Mouse (Mus musculus): ENCODE measurements at regions not wholly inside any gene's neighbourhood (a gene's known extent, or its start where the extent isn't known, plus 50 kb on each side); places are given as distances from the start of the nearest gene placed in this dataset.

- no peak for DNase-seq (ENCODE audit: low read depth in 3 of 3, low spot score in 3 of 3)
- no peak for ATAC-seq (ENCODE audit: insufficient read depth)
- Histone ChIP-seq H3K9ac (replicated peaks) (no peak overlapping the region), H3K27ac (no peak overlapping the region), H3K27me3 (ENCODE audit: control insufficient read depth, insufficient read depth, low read length) (no peaks in the 10 kb centered on the region), H3K4me2 (ENCODE audit: low read depth) (no peak overlapping the region), H3K36me3 (replicated peaks; ENCODE audit: control insufficient read depth, insufficient read depth, low read depth) (no peaks in the 10 kb centered on the region), H3K9me3 (ENCODE audit: control insufficient read depth, low read length) (no peaks in the 10 kb centered on the region), H3K4me3 (ENCODE audit: insufficient read depth in 1 of 2, low read depth in 2 of 2, low read length in 2 of 2) (no peak overlapping the region), H3K4me1 (replicated peaks; ENCODE audit: control insufficient read depth in 2 of 2, insufficient read depth in 2 of 2, low read length in 1 of 2) (no peaks in the 10 kb centered on the region)
- WGBS (ENCODE audit: insufficient replicate concordance), result 53% methylated on average over 3 of the region's 3 CpGs
- TF ChIP-seq EP300 (IDR thresholded peaks at IDR 0.05; ENCODE audit: low read depth), result no peak
- no peak for TF ChIP-seq CTCF (IDR thresholded peaks at IDR 0.05; ENCODE audit: low read depth)
Observed at GRCm38 (mm10) chr2:137566619-137567018, 450.2 kb upstream of the Jag1 start.

GRCm38 (mm10) chr2:137564064-137564624 is 447.7 kb upstream of the Jag1 start:
- Histone ChIP-seq H3K27me3 (ENCODE audit: control insufficient read depth, insufficient read depth, low read length) (no peaks in the 10 kb centered on the region), H3K27ac (no peak overlapping the region), H3K9ac (replicated peaks) (no peak overlapping the region), H3K4me1 (replicated peaks; ENCODE audit: control insufficient read depth in 2 of 2, insufficient read depth in 2 of 2, low read length in 1 of 2) (no peaks in the 10 kb centered on the region), H3K4me2 (ENCODE audit: low read depth) (no peak overlapping the region), H3K36me3 (replicated peaks; ENCODE audit: control insufficient read depth, insufficient read depth, low read depth) (no peaks in the 10 kb centered on the region), H3K4me3 (ENCODE audit: insufficient read depth in 1 of 2, low read depth in 2 of 2, low read length in 2 of 2) (no peak overlapping the region), H3K9me3 (ENCODE audit: control insufficient read depth, low read length) (no peaks in the 10 kb centered on the region)
- no peak for DNase-seq (ENCODE audit: low read depth in 3 of 3, low spot score in 3 of 3)
- WGBS (ENCODE audit: insufficient replicate concordance), result 74% methylated on average over 5 of the region's 5 CpGs
- TF ChIP-seq EP300 (IDR thresholded peaks at IDR 0.05; ENCODE audit: low read depth) (no peak), CTCF (IDR thresholded peaks at IDR 0.05; ENCODE audit: low read depth) (no peak)
- no peak for ATAC-seq (ENCODE audit: insufficient read depth)

- H3K9me3 ChIP-seq (ENCODE audit: control insufficient read depth, low read length), result no peaks in the 10 kb centered on the region
- H3K9ac ChIP-seq (replicated peaks), result no peak overlapping the region
- H3K4me2 ChIP-seq (ENCODE audit: low read depth), result no peak overlapping the region
- no peaks in the 10 kb centered on the region for H3K4me1 ChIP-seq (replicated peaks; ENCODE audit: control insufficient read depth in 2 of 2, insufficient read depth in 2 of 2, low read length in 1 of 2)
- ATAC-seq (ENCODE audit: insufficient read depth) (no peak), DNase-seq (ENCODE audit: low read depth in 3 of 3, low spot score in 3 of 3) (no peak)
- no peak overlapping the region for H3K4me3 ChIP-seq (ENCODE audit: insufficient read depth in 1 of 2, low read depth in 2 of 2, low read length in 2 of 2)
- H3K36me3 ChIP-seq (replicated peaks; ENCODE audit: control insufficient read depth, insufficient read depth, low read depth), result no peaks in the 10 kb centered on the region
- TF ChIP-seq CTCF (IDR thresholded peaks at IDR 0.05; ENCODE audit: low read depth), result no peak
- TF ChIP-seq EP300 (IDR thresholded peaks at IDR 0.05; ENCODE audit: low read depth), result no peak
- 38% methylated on average over 4 of the region's 4 CpGs for WGBS (ENCODE audit: insufficient replicate concordance)
- H3K27ac ChIP-seq, result no peak overlapping the region
- no peaks in the 10 kb centered on the region for H3K27me3 ChIP-seq (ENCODE audit: control insufficient read depth, insufficient read depth, low read length)
Observed at GRCm38 (mm10) chr2:137560366-137560765, 443.9 kb upstream of the Jag1 start.

GRCm38 (mm10) chr2:137553871-137554270 is 437.4 kb upstream of the Jag1 start:
- Histone ChIP-seq H3K27ac (no peak overlapping the region), H3K9me3 (ENCODE audit: control insufficient read depth, low read length) (no peaks in the 10 kb centered on the region), H3K4me2 (ENCODE audit: low read depth) (no peak overlapping the region), H3K36me3 (replicated peaks; ENCODE audit: control insufficient read depth, insufficient read depth, low read depth) (no peaks in the 10 kb centered on the region), H3K27me3 (ENCODE audit: control insufficient read depth, insufficient read depth, low read length) (no peaks in the 10 kb centered on the region), H3K4me3 (ENCODE audit: insufficient read depth in 1 of 2, low read depth in 2 of 2, low read length in 2 of 2) (no peak overlapping the region), H3K4me1 (replicated peaks; ENCODE audit: control insufficient read depth in 2 of 2, insufficient read depth in 2 of 2, low read length in 1 of 2) (no peaks in the 10 kb centered on the region), H3K9ac (replicated peaks) (no peak overlapping the region)
- 37% methylated on average over 2 of the region's 2 CpGs for WGBS (ENCODE audit: insufficient replicate concordance)
- DNase-seq (ENCODE audit: low read depth in 3 of 3, low spot score in 3 of 3) (no peak), ATAC-seq (ENCODE audit: insufficient read depth) (no peak)
- TF ChIP-seq CTCF (IDR thresholded peaks at IDR 0.05; ENCODE audit: low read depth) (no peak), EP300 (IDR thresholded peaks at IDR 0.05; ENCODE audit: low read depth) (no peak)

- Histone ChIP-seq H3K36me3 (replicated peaks; ENCODE audit: control insufficient read depth, insufficient read depth, low read depth) (no peaks in the 10 kb centered on the region), H3K4me2 (ENCODE audit: low read depth) (no peak overlapping the region), H3K9ac (replicated peaks) (no peak overlapping the region), H3K4me3 (ENCODE audit: insufficient read depth in 1 of 2, low read depth in 2 of 2, low read length in 2 of 2) (no peak overlapping the region), H3K27me3 (ENCODE audit: control insufficient read depth, insufficient read depth, low read length) (no peaks in the 10 kb centered on the region), H3K27ac (no peak overlapping the region), H3K4me1 (replicated peaks; ENCODE audit: control insufficient read depth in 2 of 2, insufficient read depth in 2 of 2, low read length in 1 of 2) (no peaks in the 10 kb centered on the region), H3K9me3 (ENCODE audit: control insufficient read depth, low read length) (no peaks in the 10 kb centered on the region)
- no peak for ATAC-seq (ENCODE audit: insufficient read depth)
- TF ChIP-seq CTCF (IDR thresholded peaks at IDR 0.05; ENCODE audit: low read depth) (no peak), EP300 (IDR thresholded peaks at IDR 0.05; ENCODE audit: low read depth) (no peak)
- DNase-seq (ENCODE audit: low read depth in 3 of 3, low spot score in 3 of 3), result no peak
- 46% methylated on average over 2 of the region's 2 CpGs for WGBS (ENCODE audit: insufficient replicate concordance)
Observed at GRCm38 (mm10) chr2:137536581-137536980, 420.1 kb upstream of the Jag1 start.

All from liver, embryonic 14.5 days (tissue).